Mouse (Mus musculus): Measurements from ENCODE around the gene Rpl38.

GRCm38 (mm10) chr11:114668741-114669623, 658 bp downstream of the Rpl38 start:
- no peak for TF ChIP-seq GATA1 (IDR thresholded peaks at IDR 0.05; ENCODE audit: borderline replicate concordance, low read length)
- no peak for TF ChIP-seq FLI1 (IDR thresholded peaks at IDR 0.05; ENCODE audit: low read length)

Measured in megakaryocyte, embryonic 14.5 days (primary cell).